Mouse (Mus musculus) liver, postnatal 0 days (tissue): Measurements from ENCODE around the gene Zfp1. TPM values are rescaled to one million over a fixed set of nuclear protein-coding genes. Genes with fewer than 3 reads are reported as not detected.
A peak's percentile ranks its signal among the peaks of the same experiment; 100 is the strongest.

Experiments used
- ATAC-seq: fragments of 200-750 bp; cut with Nextera tagmentation; 2 replicates; pipeline ENCODE4 v1.8.0; 2017; ENCODE audit warnings: mild to moderate bottlenecking, moderate library complexity
- DNase-seq: peaks from one replicate; pipeline ENCODE4 v3.0.0-alpha.2; 2016
- H3K27ac ChIP-seq: fragments of 300-500 bp; sonication (generic); 2 replicates; pipeline ENCODE4 v1.5.1; 2014; ENCODE audit warnings: antibody characterized with exemption, moderate library complexity, mild to moderate bottlenecking, low read depth
- H3K27me3 ChIP-seq: fragments of 300-500 bp; sonication (generic); 2 replicates; pipeline ENCODE4 v1.6.1; 2014; ENCODE audit warnings: low read length, control low read depth, mixed read lengths; ENCODE audit not compliant: insufficient read depth
- H3K36me3 ChIP-seq: fragments of 300-500 bp; sonication (generic); replicated peaks from 2 replicates; pipeline ENCODE4 v1.6.1; 2014; ENCODE audit warnings: mild to moderate bottlenecking, control low read depth, low read length, moderate library complexity, mixed read lengths; ENCODE audit not compliant: insufficient read depth
- H3K4me1 ChIP-seq: fragments of 300-500 bp; sonication (generic); 2 replicates; pipeline ENCODE4 v1.6.1; 2014; ENCODE audit warnings: antibody characterized with exemption, mild to moderate bottlenecking, control low read depth; ENCODE audit not compliant: insufficient read depth
- H3K4me2 ChIP-seq: fragments of 300-500 bp; sonication (generic); 2 replicates; pipeline ENCODE4 v1.6.1; 2014; ENCODE audit warnings: low read depth, mild to moderate bottlenecking, low read length, moderate library complexity, mixed read lengths
- H3K4me3 ChIP-seq: fragments of 300-500 bp; sonication (generic); 2 replicates; pipeline ENCODE4 v1.5.1; 2014; ENCODE audit warnings: low read depth, low read length
- H3K9ac ChIP-seq: fragments of 300-500 bp; sonication (generic); replicated peaks from 2 replicates; pipeline ENCODE4 v1.6.1; 2014; ENCODE audit warnings: mild to moderate bottlenecking, moderate library complexity
- H3K9me3 ChIP-seq: fragments of 300-500 bp; sonication (generic); 2 replicates; pipeline ENCODE4 v1.6.1; 2016; ENCODE audit warnings: mild to moderate bottlenecking, control low read depth, low read length, mixed read lengths
- CTCF ChIP-seq: sonication (generic); IDR thresholded peaks from 2 replicates; pipeline ENCODE4 v1.5.1; 2016; ENCODE audit warnings: antibody characterized with exemption, low read depth
- EP300 ChIP-seq: IDR thresholded peaks from 2 replicates; pipeline ENCODE4 v1.6.1; 2016; ENCODE audit warnings: antibody characterized with exemption, low read depth, mild to moderate bottlenecking
- WGBS: fragments of 180-500 bp; shearing (Covaris S2); extraction: QIAGEN DNeasy Blood & Tissue Kit; methylation state at CpG from one replicate; pipeline ENCODE4 v1.1.7; 2014; ENCODE audit not compliant: insufficient replicate concordance; 5-methylcytosine and 5-hydroxymethylcytosine counted together
- polyA plus RNA-seq: library from polyadenylated mRNA; unstranded; fragments of >200 nt; fragmentation: Nextera tagmentation; extraction: Ambion mirVana; gene quantifications from 2 replicates; pipeline ENCODE4 v1.2.1, GENCODE M21; 2015

Gene Zfp1
- polyA plus RNA-seq, 1 experiment from 2014 or later = 3.8 TPM

DNA sequence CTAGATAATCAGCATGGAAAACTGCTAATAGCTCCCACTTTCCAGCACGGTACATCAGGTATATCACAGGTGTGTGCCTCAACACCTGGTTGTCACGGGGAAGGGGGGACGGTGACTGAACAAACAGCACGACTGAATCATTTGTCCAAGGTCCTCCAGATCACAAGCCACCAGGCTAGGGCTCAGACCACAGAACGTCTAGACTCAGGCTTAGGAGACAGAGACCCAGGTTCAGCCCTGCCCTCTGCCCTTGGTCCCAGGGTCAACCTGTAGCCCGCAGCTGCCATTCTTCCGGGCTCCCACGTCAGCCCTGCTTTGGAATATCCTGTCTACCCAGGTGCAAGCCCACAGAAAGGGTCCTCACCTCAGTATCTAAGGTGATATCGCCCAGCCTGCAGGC, 58.2 kb downstream of the Zfp1 start:
- H3K36me3 ChIP-seq = no peaks in the 10 kb centered on the region
- H3K27me3 ChIP-seq = no peaks in the 10 kb centered on the region
- no peak overlapping the region for H3K27ac ChIP-seq
- no peak overlapping the region for H3K4me3 ChIP-seq
- H3K9ac ChIP-seq = no peak overlapping the region
- no peak for ATAC-seq
- H3K9me3 ChIP-seq = no peaks in the 10 kb centered on the region
- peaks cover 11% of the 10 kb centered on the region; the same call in 1 of the 2 replicates for H3K4me1 ChIP-seq
- no peak for DNase-seq
- H3K4me2 ChIP-seq = no peak overlapping the region
- 66% methylated on average over 9 of the region's 9 CpGs for WGBS
- TF ChIP-seq EP300 (no peak), CTCF (no peak)

DNA sequence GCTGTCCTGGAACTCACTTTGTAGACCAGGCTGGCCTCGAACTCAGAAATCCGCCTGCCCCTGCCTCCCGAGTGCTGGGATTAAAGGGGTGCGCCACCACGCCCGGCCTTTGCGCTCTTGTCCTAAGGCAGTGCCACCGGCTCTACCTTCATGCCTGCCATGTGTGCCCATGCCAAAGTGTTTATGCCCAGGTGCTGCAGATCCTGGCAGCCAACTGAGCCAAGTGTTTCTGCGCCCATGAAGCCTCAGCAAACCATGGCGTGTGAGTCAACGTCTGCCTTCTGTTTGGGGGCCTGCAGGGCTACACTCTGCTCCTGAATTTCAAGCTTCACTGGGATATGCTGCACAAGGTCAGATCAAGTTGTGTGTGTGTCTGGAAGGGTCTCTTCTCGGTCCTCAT, 61.4 kb downstream of the Zfp1 start:
- no peaks in the 10 kb centered on the region for H3K9me3 ChIP-seq
- H3K4me2 ChIP-seq = no peak overlapping the region
- peaks cover 11% of the 10 kb centered on the region; the same call in 1 of the 2 replicates for H3K4me1 ChIP-seq
- no peak overlapping the region for H3K9ac ChIP-seq
- no peaks in the 10 kb centered on the region for H3K27me3 ChIP-seq
- no peak overlapping the region for H3K27ac ChIP-seq
- ATAC-seq = no peak
- H3K4me3 ChIP-seq = no peak overlapping the region
- TF ChIP-seq CTCF (no peak), EP300 (no peak)
- H3K36me3 ChIP-seq = no peaks in the 10 kb centered on the region
- no peak for DNase-seq
- WGBS = 89% methylated on average over 12 of the region's 12 CpGs

DNA sequence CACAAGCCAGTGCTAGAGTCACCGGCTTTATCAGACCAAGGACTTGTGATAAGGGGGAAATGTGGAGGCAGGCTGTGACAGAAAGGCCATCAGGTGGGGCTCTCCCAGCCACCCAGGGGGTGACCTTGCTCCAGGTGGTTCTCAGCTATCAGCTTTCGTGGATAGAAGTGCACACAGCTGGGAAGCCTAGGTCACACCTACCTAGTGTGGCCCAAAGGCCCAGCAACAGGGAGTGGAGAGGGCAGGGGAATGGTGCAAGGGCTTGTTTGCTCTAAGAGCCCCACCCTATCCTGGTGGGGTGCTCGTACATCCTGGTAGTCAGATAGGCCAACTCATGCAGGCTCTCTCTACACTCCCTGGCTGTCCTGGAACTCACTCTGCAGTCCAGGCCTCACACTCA, 62.0 kb downstream of the Zfp1 start:
- ATAC-seq = peak; percentile 46
- no peak overlapping the region for H3K9ac ChIP-seq
- 33% methylated on average over 3 of the region's 3 CpGs for WGBS
- H3K4me2 ChIP-seq = no peak overlapping the region
- TF ChIP-seq CTCF = no peak
- TF ChIP-seq EP300 = no peak
- no peaks in the 10 kb centered on the region for H3K36me3 ChIP-seq
- H3K27ac ChIP-seq = no peak overlapping the region
- H3K4me1 ChIP-seq = peaks cover 13% of the 10 kb centered on the region; the same call in 1 of the 2 replicates
- DNase-seq = no peak
- no peaks in the 10 kb centered on the region for H3K9me3 ChIP-seq
- no peak overlapping the region for H3K4me3 ChIP-seq
- no peaks in the 10 kb centered on the region for H3K27me3 ChIP-seq

DNA sequence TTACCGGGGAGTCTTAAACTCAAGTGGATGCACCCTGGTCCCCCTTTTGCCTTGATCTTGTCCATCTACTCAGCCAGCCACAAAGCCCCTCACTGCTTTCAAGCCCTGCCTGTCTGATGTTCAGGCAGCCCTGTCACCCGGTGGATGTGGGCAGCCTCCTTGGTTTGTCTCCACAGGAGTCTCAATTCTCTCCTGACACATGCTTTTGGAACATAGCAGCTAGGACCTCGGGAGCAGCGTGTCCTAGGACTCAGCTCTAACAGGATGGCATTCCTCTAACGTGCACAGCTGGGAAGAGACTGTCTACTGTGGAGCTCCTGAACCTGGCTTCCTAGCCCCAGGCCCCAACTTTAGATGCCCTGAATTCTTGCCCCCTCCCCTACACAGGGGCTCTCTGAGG, 62.5 kb downstream of the Zfp1 start:
- no peak for DNase-seq
- 62% methylated on average over 5 of the region's 5 CpGs for WGBS

DNA sequence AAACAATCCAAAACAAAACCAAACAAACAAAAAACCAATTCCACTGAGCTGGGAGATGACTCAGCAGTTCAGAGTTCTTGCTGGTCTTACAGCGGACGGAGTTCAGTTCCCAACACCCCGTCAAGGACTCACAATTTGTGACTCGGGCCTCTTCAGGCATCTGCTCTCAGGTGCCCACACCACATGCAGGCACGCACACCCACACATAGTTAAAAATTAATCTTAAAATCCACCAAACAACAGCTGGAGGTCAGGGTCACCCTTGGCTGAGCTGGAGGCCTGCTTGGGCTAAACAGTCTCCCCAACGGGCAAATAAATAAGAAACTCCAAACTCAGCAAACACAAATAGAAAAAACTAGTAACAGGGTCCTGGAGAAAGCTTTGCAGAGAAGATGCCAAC, 65.1 kb downstream of the Zfp1 start:
- Histone ChIP-seq H3K4me2 (no peak overlapping the region), H3K4me1 (peaks cover 9% of the 10 kb centered on the region; the same call in 1 of the 2 replicates), H3K36me3 (peaks cover 16% of the 10 kb centered on the region), H3K27ac (peak overlapping the region; percentile 92), H3K9ac (peak overlapping the region; percentile 8; the same call in 1 of the 2 replicates), H3K4me3 (no peak overlapping the region), H3K27me3 (no peaks in the 10 kb centered on the region), H3K9me3 (no peaks in the 10 kb centered on the region)
- WGBS = 53% methylated on average over 6 of the region's 6 CpGs
- TF ChIP-seq EP300 = no peak
- no peak for TF ChIP-seq CTCF
- DNase-seq = peak; percentile 46
- peak; percentile 84 for ATAC-seq

More for the DNA sequence above, 62.5 kb downstream of the Zfp1 start:
- H3K27me3 ChIP-seq = no peaks in the 10 kb centered on the region
- no peaks in the 10 kb centered on the region for H3K9me3 ChIP-seq
- no peak for ATAC-seq
- peak overlapping the region; percentile 4; the same call in 1 of the 2 replicates for H3K27ac ChIP-seq
- H3K36me3 ChIP-seq = no peaks in the 10 kb centered on the region
- H3K4me2 ChIP-seq = no peak overlapping the region
- peaks cover 13% of the 10 kb centered on the region; the same call in 1 of the 2 replicates for H3K4me1 ChIP-seq
- no peak overlapping the region for H3K9ac ChIP-seq
- H3K4me3 ChIP-seq = no peak overlapping the region
- no peak for TF ChIP-seq CTCF
- no peak for TF ChIP-seq EP300

DNA sequence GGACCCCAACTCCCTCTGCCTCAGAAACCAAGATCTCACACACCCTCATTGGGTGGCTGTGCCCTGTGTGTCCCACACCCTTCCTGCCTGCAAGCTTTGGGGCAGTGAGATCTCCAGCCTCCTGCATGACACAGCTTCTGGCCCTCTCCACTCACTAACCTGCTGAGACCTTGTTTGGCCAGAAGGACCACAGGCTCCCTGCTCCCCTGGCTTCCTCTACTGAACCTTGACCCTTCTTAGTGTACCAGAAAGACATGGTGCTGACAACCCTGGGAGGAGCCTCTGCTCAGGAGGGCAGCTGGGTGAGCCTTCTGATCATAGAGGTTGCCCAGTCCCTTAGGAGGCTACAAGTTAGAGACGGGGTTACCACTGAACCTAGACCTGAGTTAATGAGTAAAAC, 66.0 kb downstream of the Zfp1 start:
- Histone ChIP-seq H3K4me3 (no peak overlapping the region), H3K4me2 (no peak overlapping the region), H3K4me1 (peaks cover 9% of the 10 kb centered on the region; the same call in 1 of the 2 replicates), H3K9me3 (no peaks in the 10 kb centered on the region), H3K36me3 (peaks cover 23% of the 10 kb centered on the region), H3K9ac (no peak overlapping the region; the same call in 1 of the 2 replicates), H3K27me3 (no peaks in the 10 kb centered on the region), H3K27ac (peak overlapping the region; percentile 92)
- DNase-seq (no peak), ATAC-seq (peak; percentile 24; the same call in 1 of the 2 replicates)
- TF ChIP-seq EP300 (no peak), CTCF (no peak)
- WGBS = 48% methylated on average over 1 of the region's 1 CpGs
